Mouse (Mus musculus): ENCODE results near the gene Sv2c.

GRCm38 (mm10) chr13:95918624-95919284, 213.6 kb downstream of the Sv2c start:
- no peak for TF ChIP-seq CTCF (IDR thresholded peaks at IDR 0.05; ENCODE audit: borderline replicate concordance, insufficient read depth, low read depth, low read length)
- TF ChIP-seq POLR2A (IDR thresholded peaks at IDR 0.05; ENCODE audit: borderline replicate concordance, insufficient read depth, low read length): no peak

Measured in cerebellum, adult 2 months (tissue).